Mouse (Mus musculus) heart, embryonic 13.5 days (tissue): ENCODE data around the gene Mst1. TPM values are rescaled to one million over a fixed set of nuclear protein-coding genes. Genes with fewer than 3 reads are reported as not detected.

ENCODE experiments used
- ATAC-seq: fragments of 200-750 bp; cut with Nextera tagmentation; 2 replicates; pipeline ENCODE4 v1.8.0; 2017; ENCODE audit warnings: moderate TSS enrichment; ENCODE audit not compliant: insufficient number of reproducible peaks, low FRiP score, low TSS enrichment; ENCODE audit errors: extremely low read depth
- H3K27ac ChIP-seq: fragments of 300-500 bp; sonication (generic); replicated peaks from 2 replicates; pipeline ENCODE4 v1.5.1; 2015; ENCODE audit warnings: moderate library complexity, mild to moderate bottlenecking, inconsistent platforms
- H3K27me3 ChIP-seq: fragments of 300-500 bp; sonication (generic); replicated peaks from 2 replicates; pipeline ENCODE4 v1.6.1; 2015; ENCODE audit warnings: mild to moderate bottlenecking, inconsistent platforms
- H3K36me3 ChIP-seq: fragments of 300-500 bp; sonication (generic); 2 replicates; pipeline ENCODE4 v1.6.1; 2015; ENCODE audit warnings: mild to moderate bottlenecking, inconsistent platforms
- H3K4me1 ChIP-seq: fragments of 300-500 bp; sonication (generic); 2 replicates; pipeline ENCODE4 v1.6.1; 2015; ENCODE audit warnings: inconsistent platforms
- H3K4me2 ChIP-seq: fragments of 300-500 bp; sonication (generic); 2 replicates; pipeline ENCODE4 v1.6.1; 2015; ENCODE audit warnings: inconsistent platforms, mild to moderate bottlenecking, moderate library complexity
- H3K4me3 ChIP-seq: fragments of 300-500 bp; sonication (generic); 2 replicates; pipeline ENCODE4 v1.5.1; 2015; ENCODE audit warnings: moderate library complexity, mild to moderate bottlenecking, inconsistent platforms
- H3K9ac ChIP-seq: fragments of 300-500 bp; sonication (generic); 2 replicates; pipeline ENCODE4 v1.6.1; 2015; ENCODE audit warnings: inconsistent platforms, mild to moderate bottlenecking, moderate library complexity
- H3K9me3 ChIP-seq: fragments of 300-500 bp; sonication (generic); 2 replicates; pipeline ENCODE4 v1.6.1; 2016; ENCODE audit warnings: inconsistent platforms
- WGBS: fragments of 180-500 bp; shearing (Covaris S2); methylation state at CpG from one replicate; pipeline ENCODE4 v1.1.7; 2015; ENCODE audit warnings: mixed read lengths; 5-methylcytosine and 5-hydroxymethylcytosine counted together
- polyA plus RNA-seq: library from polyadenylated mRNA; unstranded; fragments of >200 nt; fragmentation: Nextera tagmentation; extraction: Ambion mirVana; gene quantifications from 2 replicates; pipeline ENCODE4 v1.2.1, GENCODE M21; 2015

Mst1 gene
- polyA plus RNA-seq, 1 experiment from 2014 or later, result 0.20 TPM

- 89% methylated on average over 15 of the region's 15 CpGs for WGBS
- Histone ChIP-seq H3K4me1 (peaks cover 48% of the 10 kb centered on the region), H3K4me3 (no peak overlapping the region), H3K27me3 (no peaks in the 10 kb centered on the region), H3K9me3 (no peaks in the 10 kb centered on the region), H3K36me3 (peaks cover 66% of the 10 kb centered on the region), H3K9ac (no peak overlapping the region), H3K27ac (no peak overlapping the region), H3K4me2 (no peak overlapping the region)
- ATAC-seq, result no peak
Observed at GRCm38 (mm10) chr9:108051184-108051930, 28.9 kb upstream of the Mst1 start.

- WGBS, result 83% methylated on average over 4 of the region's 4 CpGs
Observed at GRCm38 (mm10) chr9:108051931-108052220, 28.4 kb upstream of the Mst1 start.

GRCm38 (mm10) chr9:108052411-108052810 is 27.8 kb upstream of the Mst1 start:
- peaks cover 41% of the 10 kb centered on the region for H3K4me1 ChIP-seq
- no peak overlapping the region for H3K9ac ChIP-seq
- H3K4me3 ChIP-seq, result no peak overlapping the region
- H3K9me3 ChIP-seq, result no peaks in the 10 kb centered on the region
- H3K4me2 ChIP-seq, result no peak overlapping the region
- no peaks in the 10 kb centered on the region for H3K27me3 ChIP-seq
- peaks cover 66% of the 10 kb centered on the region for H3K36me3 ChIP-seq
- peak overlapping the region; percentile 42; the same call in 1 of the 2 replicates for H3K27ac ChIP-seq
- WGBS, result 81% methylated on average over 7 of the region's 7 CpGs
- ATAC-seq, result no peak

More at GRCm38 (mm10) chr9:108051931-108052220, 28.4 kb upstream of the Mst1 start:
- no peak overlapping the region for H3K27ac ChIP-seq
- no peak for ATAC-seq
- no peak overlapping the region for H3K4me3 ChIP-seq
- no peak overlapping the region for H3K9ac ChIP-seq
- H3K4me1 ChIP-seq, result peaks cover 46% of the 10 kb centered on the region
- no peak overlapping the region for H3K4me2 ChIP-seq
- peaks cover 66% of the 10 kb centered on the region for H3K36me3 ChIP-seq
- H3K9me3 ChIP-seq, result no peaks in the 10 kb centered on the region
- H3K27me3 ChIP-seq, result no peaks in the 10 kb centered on the region

- peak within 1 kb of the TSS; percentile 63 for H3K4me2 ChIP-seq
- H3K27me3 ChIP-seq, result no peaks in the 10 kb centered on the region
- H3K4me3 ChIP-seq, result peak within 1 kb of the TSS; percentile 35
- no peaks in the 10 kb centered on the region for H3K9me3 ChIP-seq
- H3K27ac ChIP-seq, result peak within 1 kb of the TSS; percentile 53; the same call in 1 of the 2 replicates
- WGBS, result 54% methylated on average over 20 of the region's 20 CpGs
- peak; percentile 10; the same call in 1 of the 2 replicates for ATAC-seq
- peaks cover 71% of the 10 kb centered on the region for H3K36me3 ChIP-seq
- peak within 1 kb of the TSS; percentile 72 for H3K9ac ChIP-seq
- peaks cover 34% of the 10 kb centered on the region for H3K4me1 ChIP-seq
Observed at GRCm38 (mm10) chr9:108052885-108053664, 27.2 kb upstream of the Mst1 start, which contains the start of gene Amigo3. Gene Amigo3 (plus strand): TSS chr9:108053159.

- peak overlapping the region; percentile 63; the same call in 1 of the 2 replicates for H3K4me2 ChIP-seq
- H3K27ac ChIP-seq, result no peak overlapping the region
- H3K9me3 ChIP-seq, result no peaks in the 10 kb centered on the region
- H3K4me1 ChIP-seq, result peaks cover 30% of the 10 kb centered on the region
- WGBS, result 89% methylated on average over 15 of the region's 15 CpGs
- peaks cover 78% of the 10 kb centered on the region for H3K36me3 ChIP-seq
- ATAC-seq, result no peak
- H3K4me3 ChIP-seq, result 0 out of 2 replicates have a peak overlapping the region, but pooled peaks have one; percentile 35
- peak overlapping the region; percentile 72; the same call in 1 of the 2 replicates for H3K9ac ChIP-seq
- H3K27me3 ChIP-seq, result no peaks in the 10 kb centered on the region
Observed at GRCm38 (mm10) chr9:108053665-108054225, 26.5 kb upstream of the Mst1 start.

- peaks cover 29% of the 10 kb centered on the region for H3K4me1 ChIP-seq
Observed at GRCm38 (mm10) chr9:108054331-108055040, 25.8 kb upstream of the Mst1 start.

GRCm38 (mm10) chr9:108055061-108055460 is 25.2 kb upstream of the Mst1 start:
- no peaks in the 10 kb centered on the region for H3K27me3 ChIP-seq
- H3K27ac ChIP-seq, result no peak overlapping the region
- H3K4me3 ChIP-seq, result no peak overlapping the region
- H3K4me1 ChIP-seq, result peaks cover 24% of the 10 kb centered on the region
- no peak overlapping the region for H3K4me2 ChIP-seq
- 37% methylated on average over 1 of the region's 1 CpGs for WGBS
- no peak for ATAC-seq
- peaks cover 91% of the 10 kb centered on the region for H3K36me3 ChIP-seq
- H3K9me3 ChIP-seq, result no peaks in the 10 kb centered on the region
- H3K9ac ChIP-seq, result no peak overlapping the region

More at GRCm38 (mm10) chr9:108054331-108055040, 25.8 kb upstream of the Mst1 start:
- Histone ChIP-seq H3K9ac (no peak overlapping the region), H3K4me2 (no peak overlapping the region), H3K9me3 (no peaks in the 10 kb centered on the region), H3K4me3 (no peak overlapping the region), H3K36me3 (peaks cover 85% of the 10 kb centered on the region), H3K27ac (no peak overlapping the region), H3K27me3 (no peaks in the 10 kb centered on the region)
- no peak for ATAC-seq
- WGBS, result 84% methylated on average over 22 of the region's 22 CpGs

GRCm38 (mm10) chr9:108055661-108056237 is 24.5 kb upstream of the Mst1 start:
- Histone ChIP-seq H3K9ac (no peak overlapping the region), H3K27ac (no peak overlapping the region), H3K36me3 (peaks cover 90% of the 10 kb centered on the region), H3K4me3 (no peak overlapping the region), H3K27me3 (no peaks in the 10 kb centered on the region), H3K4me2 (no peak overlapping the region), H3K9me3 (no peaks in the 10 kb centered on the region), H3K4me1 (peaks cover 25% of the 10 kb centered on the region)
- ATAC-seq, result no peak
- WGBS, result 90% methylated on average over 6 of the region's 6 CpGs

- no peaks in the 10 kb centered on the region for H3K27me3 ChIP-seq
- no peak overlapping the region for H3K9ac ChIP-seq
- no peak overlapping the region for H3K4me3 ChIP-seq
- WGBS, result 77% methylated on average over 28 of the region's 28 CpGs
- no peak for ATAC-seq
- H3K4me1 ChIP-seq, result peaks cover 24% of the 10 kb centered on the region
- H3K36me3 ChIP-seq, result peaks cover 88% of the 10 kb centered on the region
- no peak overlapping the region for H3K4me2 ChIP-seq
- no peaks in the 10 kb centered on the region for H3K9me3 ChIP-seq
- no peak overlapping the region for H3K27ac ChIP-seq
Observed at GRCm38 (mm10) chr9:108056361-108057261, 23.6 kb upstream of the Mst1 start.

- no peak for ATAC-seq
- Histone ChIP-seq H3K4me1 (peaks cover 23% of the 10 kb centered on the region), H3K9me3 (no peaks in the 10 kb centered on the region), H3K27me3 (no peaks in the 10 kb centered on the region), H3K36me3 (peaks cover 88% of the 10 kb centered on the region), H3K9ac (no peak overlapping the region), H3K4me3 (no peak overlapping the region), H3K27ac (no peak overlapping the region), H3K4me2 (no peak overlapping the region)
- WGBS, result 93% methylated on average over 5 of the region's 5 CpGs
Observed at GRCm38 (mm10) chr9:108057262-108057562, 23.0 kb upstream of the Mst1 start.
